Mouse (Mus musculus) midbrain, embryonic 13.5 days (tissue): ENCODE measurements at regions not wholly inside any gene's neighbourhood (a gene's known extent, or its start where the extent isn't known, plus 50 kb on each side); places are given as distances from the start of the nearest gene placed in this dataset.
A peak's percentile ranks its signal among the peaks of the same experiment; 100 is the strongest.

ENCODE experiments used
- ATAC-seq: fragments of 200-750 bp; cut with Nextera tagmentation; 2 replicates; pipeline ENCODE4 v1.8.0; 2017; ENCODE audit warnings: mild to moderate bottlenecking, moderate TSS enrichment, moderate library complexity
- H3K27ac ChIP-seq: fragments of 300-500 bp; sonication (generic); 2 replicates; pipeline ENCODE4 v1.5.1; 2015; ENCODE audit warnings: inconsistent platforms, mild to moderate bottlenecking, moderate library complexity
- H3K27me3 ChIP-seq: fragments of 300-500 bp; sonication (generic); 2 replicates; pipeline ENCODE4 v1.6.1; 2015; ENCODE audit warnings: mild to moderate bottlenecking, inconsistent platforms
- H3K36me3 ChIP-seq: fragments of 300-500 bp; sonication (generic); 2 replicates; pipeline ENCODE4 v1.6.1; 2015; ENCODE audit warnings: mild to moderate bottlenecking, inconsistent platforms
- H3K4me1 ChIP-seq: fragments of 300-500 bp; sonication (generic); replicated peaks from 2 replicates; pipeline ENCODE4 v1.6.1; 2015; ENCODE audit warnings: inconsistent platforms
- H3K4me2 ChIP-seq: fragments of 300-500 bp; sonication (generic); replicated peaks from 2 replicates; pipeline ENCODE4 v1.6.1; 2015; ENCODE audit warnings: moderate library complexity, mild to moderate bottlenecking, inconsistent platforms
- H3K4me3 ChIP-seq: fragments of 300-500 bp; sonication (generic); replicated peaks from 2 replicates; pipeline ENCODE4 v1.5.1; 2015; ENCODE audit warnings: mild to moderate bottlenecking, inconsistent platforms
- H3K9ac ChIP-seq: fragments of 300-500 bp; sonication (generic); replicated peaks from 2 replicates; pipeline ENCODE4 v1.6.1; 2015; ENCODE audit warnings: mild to moderate bottlenecking, inconsistent platforms
- H3K9me3 ChIP-seq: fragments of 300-500 bp; sonication (generic); 2 replicates; pipeline ENCODE4 v1.6.1; 2016; ENCODE audit warnings: mild to moderate bottlenecking, inconsistent platforms
- WGBS: fragments of 180-500 bp; shearing (Covaris S2); methylation state at CpG from one replicate; pipeline ENCODE4 v1.1.7; 2015; 5-methylcytosine and 5-hydroxymethylcytosine counted together

DNA sequence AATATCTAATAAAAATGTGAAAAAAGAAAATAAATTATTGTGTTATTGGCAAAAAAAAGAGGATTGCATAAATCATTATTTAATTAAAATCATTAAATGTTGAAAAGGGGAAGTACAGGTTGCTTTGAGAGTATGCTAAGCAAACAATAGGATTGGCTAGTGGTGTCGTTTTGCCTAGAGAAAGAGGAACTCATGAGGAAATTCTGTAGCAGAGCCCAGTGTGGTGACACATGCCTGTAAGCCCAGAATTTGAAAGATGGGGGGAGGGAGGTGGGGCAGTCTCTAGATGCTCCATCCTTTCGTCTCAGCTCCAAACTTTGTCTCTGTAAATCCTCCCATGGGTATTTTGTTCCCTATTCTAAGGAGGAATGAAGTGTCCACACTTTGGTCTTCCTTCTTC is 388.3 kb downstream of the Rpl36a-ps1 start:
- Histone ChIP-seq H3K9me3 (no peaks in the 10 kb centered on the region), H3K4me3 (no peak overlapping the region), H3K9ac (no peak overlapping the region), H3K4me2 (no peak overlapping the region), H3K4me1 (no peaks in the 10 kb centered on the region), H3K27ac (no peak overlapping the region), H3K27me3 (no peaks in the 10 kb centered on the region), H3K36me3 (no peaks in the 10 kb centered on the region)
- no peak for ATAC-seq
- WGBS: 62% methylated on average over 2 of the region's 2 CpGs

DNA sequence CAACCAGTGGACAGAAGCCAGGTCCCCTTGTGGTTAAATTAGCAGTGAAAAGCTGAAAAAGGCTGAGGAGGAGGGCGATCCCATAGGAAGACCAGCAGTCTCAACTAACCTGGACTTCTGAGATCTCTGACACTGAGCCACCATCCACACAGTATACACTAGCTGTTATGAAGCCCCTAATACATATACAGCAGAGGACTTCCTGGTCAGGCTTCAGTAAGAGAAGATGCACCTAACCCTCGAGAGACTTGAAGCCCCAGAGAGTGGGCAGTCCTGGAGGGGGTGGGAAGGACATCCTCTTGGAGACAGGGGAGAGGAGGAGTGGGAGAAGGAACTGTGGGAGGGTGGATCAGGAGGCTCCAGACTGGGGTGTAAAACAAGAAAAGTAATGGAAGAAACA is 397.9 kb downstream of the Rpl36a-ps1 start:
- Histone ChIP-seq H3K4me1 (no peaks in the 10 kb centered on the region), H3K36me3 (no peaks in the 10 kb centered on the region), H3K4me2 (no peak overlapping the region), H3K9me3 (no peaks in the 10 kb centered on the region), H3K9ac (no peak overlapping the region), H3K27me3 (no peaks in the 10 kb centered on the region), H3K4me3 (no peak overlapping the region), H3K27ac (no peak overlapping the region)
- ATAC-seq: no peak
- WGBS: 85% methylated on average over 2 of the region's 2 CpGs

DNA sequence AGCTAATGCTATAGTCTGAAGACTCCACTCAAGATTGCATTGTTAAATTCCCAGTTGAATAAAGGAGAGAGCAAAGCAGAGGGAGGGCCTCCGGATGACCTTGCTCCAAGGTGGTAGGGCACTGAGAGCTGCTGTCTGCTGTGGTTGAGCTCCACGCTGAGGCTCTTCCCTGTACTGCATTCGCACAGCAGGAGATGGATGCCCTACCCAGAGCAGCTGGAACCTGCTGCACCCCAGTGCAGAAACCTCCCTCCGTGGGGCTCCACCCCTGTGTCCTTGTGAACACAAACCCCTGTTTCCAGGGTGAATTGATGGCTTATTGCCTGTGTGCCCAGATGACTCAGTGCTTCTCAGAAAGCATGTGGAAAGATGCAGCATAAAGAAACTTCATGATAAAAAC is 404.3 kb downstream of the Rpl36a-ps1 start:
- no peaks in the 10 kb centered on the region for H3K9me3 ChIP-seq
- no peaks in the 10 kb centered on the region for H3K4me1 ChIP-seq
- no peak overlapping the region for H3K4me2 ChIP-seq
- H3K27ac ChIP-seq: no peak overlapping the region
- WGBS: 7% methylated on average over 4 of the region's 4 CpGs
- no peaks in the 10 kb centered on the region for H3K36me3 ChIP-seq
- peak; percentile 79 for ATAC-seq
- H3K9ac ChIP-seq: no peak overlapping the region
- H3K4me3 ChIP-seq: no peak overlapping the region
- H3K27me3 ChIP-seq: no peaks in the 10 kb centered on the region

DNA sequence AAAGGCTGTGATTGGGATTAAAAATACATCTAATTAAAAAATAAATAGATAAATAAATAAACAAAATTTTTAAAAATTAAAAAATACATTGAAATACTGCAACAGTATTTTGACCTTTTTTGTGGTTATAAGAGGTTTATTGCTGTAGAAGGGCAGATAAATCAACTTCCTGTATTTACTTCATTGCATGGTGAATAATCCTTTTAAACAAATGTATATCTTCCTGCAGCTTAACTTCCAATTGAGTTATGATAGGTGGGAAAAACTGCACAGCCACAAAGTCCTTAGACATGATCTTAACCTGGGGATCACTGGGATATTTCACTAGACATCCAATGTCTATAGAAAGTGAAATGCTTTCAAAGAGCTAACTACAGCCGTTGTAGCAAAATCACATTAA is 402.1 kb upstream of the Dach1 start:
- no peaks in the 10 kb centered on the region for H3K27me3 ChIP-seq
- no peak overlapping the region for H3K4me2 ChIP-seq
- H3K4me1 ChIP-seq: no peaks in the 10 kb centered on the region
- no peak for ATAC-seq
- H3K36me3 ChIP-seq: no peaks in the 10 kb centered on the region
- no peak overlapping the region for H3K9ac ChIP-seq
- 89% methylated on average over 1 of the region's 1 CpGs for WGBS
- no peak overlapping the region for H3K4me3 ChIP-seq
- H3K9me3 ChIP-seq: no peaks in the 10 kb centered on the region
- H3K27ac ChIP-seq: no peak overlapping the region

DNA sequence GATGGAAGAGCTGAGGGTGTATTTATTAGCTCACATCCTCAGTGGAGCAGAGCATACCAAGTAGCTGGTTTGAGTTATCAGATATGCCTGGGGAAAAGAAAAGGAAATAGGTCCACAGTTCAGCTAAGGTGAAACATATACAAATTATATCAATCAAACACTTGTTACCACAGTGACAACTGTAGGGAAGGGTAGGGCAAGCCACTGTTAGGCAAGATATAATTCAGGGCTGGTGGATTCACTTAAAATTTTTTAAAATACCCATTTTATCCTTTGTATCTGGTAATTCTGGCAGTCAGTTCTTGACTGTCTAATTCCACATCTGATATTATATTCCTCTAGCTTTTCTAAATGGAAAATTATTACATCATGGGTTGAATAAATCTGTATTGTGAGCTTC is 392.4 kb upstream of the Dach1 start:
- Histone ChIP-seq H3K36me3 (no peaks in the 10 kb centered on the region), H3K4me2 (no peak overlapping the region), H3K27me3 (no peaks in the 10 kb centered on the region), H3K9ac (no peak overlapping the region), H3K4me1 (no peaks in the 10 kb centered on the region), H3K27ac (no peak overlapping the region), H3K9me3 (no peaks in the 10 kb centered on the region), H3K4me3 (no peak overlapping the region)
- ATAC-seq: no peak

DNA sequence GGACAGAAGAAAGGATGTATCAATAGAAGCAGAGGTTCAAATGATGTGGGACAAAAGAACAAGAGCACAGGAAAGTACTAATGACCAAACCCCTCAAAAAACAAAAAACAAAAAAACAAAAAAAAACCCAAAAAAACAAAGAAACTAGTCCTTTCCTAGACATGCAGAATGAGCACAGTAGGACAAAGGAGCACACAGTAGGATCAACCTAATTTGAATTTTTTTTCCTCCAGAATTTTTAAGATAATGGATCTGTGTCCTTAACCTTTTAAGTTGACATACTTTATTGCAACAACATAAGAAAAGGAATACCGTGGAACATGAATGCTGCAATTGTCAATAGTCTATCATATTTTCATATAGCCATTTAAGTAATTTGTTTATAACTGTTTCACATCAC is 370.2 kb upstream of the Dach1 start:
- Histone ChIP-seq H3K4me1 (peaks cover 13% of the 10 kb centered on the region; the same call in 1 of the 2 replicates), H3K27ac (no peak overlapping the region), H3K4me2 (no peak overlapping the region), H3K9me3 (no peaks in the 10 kb centered on the region), H3K36me3 (no peaks in the 10 kb centered on the region), H3K27me3 (no peaks in the 10 kb centered on the region), H3K9ac (no peak overlapping the region), H3K4me3 (no peak overlapping the region)
- ATAC-seq: no peak
- 89% methylated on average over 1 of the region's 1 CpGs for WGBS

DNA sequence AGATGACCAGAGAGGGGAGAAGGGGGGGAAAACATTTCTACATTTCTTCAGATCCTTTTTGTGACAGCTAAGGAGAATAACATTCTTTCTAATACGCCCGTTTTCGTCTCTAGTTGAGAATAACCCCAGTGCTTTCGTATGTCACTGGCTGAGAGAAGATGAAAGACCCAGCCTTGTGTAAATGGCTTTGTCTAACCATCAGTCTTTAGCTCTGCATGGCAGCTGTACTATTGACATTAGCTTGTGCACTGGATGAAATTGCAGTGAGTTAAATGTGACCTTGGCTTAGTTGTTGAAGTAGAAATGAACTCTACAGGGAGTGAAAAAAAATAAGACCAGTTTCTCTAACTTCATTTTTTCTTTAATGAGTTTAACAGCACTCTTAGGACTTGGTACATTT is 368.7 kb upstream of the Dach1 start:
- Histone ChIP-seq H3K4me2 (no peak overlapping the region), H3K27ac (no peak overlapping the region), H3K36me3 (no peaks in the 10 kb centered on the region), H3K9ac (no peak overlapping the region), H3K27me3 (no peaks in the 10 kb centered on the region), H3K4me1 (peaks cover 13% of the 10 kb centered on the region; the same call in 1 of the 2 replicates), H3K9me3 (no peaks in the 10 kb centered on the region), H3K4me3 (no peak overlapping the region)
- ATAC-seq: peak; percentile 76; the same call in 1 of the 2 replicates
- 12% methylated on average over 4 of the region's 4 CpGs for WGBS

DNA sequence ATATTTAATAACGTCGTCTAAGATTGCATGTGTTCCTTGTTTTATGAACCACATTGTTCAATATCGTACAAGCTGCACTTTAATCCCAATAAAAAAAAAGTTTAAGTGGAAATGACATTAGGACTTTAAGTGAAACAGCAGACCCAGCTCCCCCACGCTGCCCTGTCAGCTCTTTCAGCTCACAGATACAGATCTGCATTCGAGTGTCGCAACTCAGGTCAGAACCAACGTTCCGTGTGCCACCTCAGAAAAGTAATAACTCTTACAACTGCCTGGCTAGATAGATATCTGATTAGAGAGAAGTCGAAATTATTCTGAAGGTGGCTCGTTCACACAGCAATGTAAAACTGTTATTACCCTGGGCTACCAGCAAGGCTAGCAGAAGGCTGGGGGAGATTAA is 364.0 kb upstream of the Dach1 start:
- Histone ChIP-seq H3K9ac (no peak overlapping the region), H3K27ac (no peak overlapping the region), H3K4me2 (no peak overlapping the region), H3K4me3 (no peak overlapping the region), H3K36me3 (no peaks in the 10 kb centered on the region), H3K4me1 (peaks cover 13% of the 10 kb centered on the region; the same call in 1 of the 2 replicates), H3K9me3 (no peaks in the 10 kb centered on the region), H3K27me3 (no peaks in the 10 kb centered on the region)
- no peak for ATAC-seq
- 86% methylated on average over 10 of the region's 10 CpGs for WGBS

DNA sequence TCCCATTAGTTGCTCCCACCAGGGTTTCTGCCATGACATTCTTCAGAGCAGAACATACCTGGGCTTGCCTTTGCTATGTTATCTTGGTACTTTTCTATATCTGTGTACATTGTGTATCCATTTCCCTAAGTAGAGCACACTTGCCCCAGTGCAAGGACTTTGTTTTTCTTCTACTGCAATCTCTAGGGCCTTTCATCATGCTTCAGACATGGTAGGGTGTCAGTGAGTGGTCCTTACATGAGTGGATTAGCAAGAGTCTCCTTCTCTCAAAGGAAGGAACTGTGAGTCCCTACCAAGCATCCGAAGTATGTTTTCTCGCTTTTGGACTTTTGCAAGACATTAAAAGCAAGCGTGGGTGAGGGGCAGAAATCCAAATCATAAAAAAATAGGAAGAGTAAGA is 351.4 kb upstream of the Dach1 start:
- no peak for ATAC-seq
- Histone ChIP-seq H3K4me1 (no peaks in the 10 kb centered on the region), H3K4me2 (no peak overlapping the region), H3K27me3 (no peaks in the 10 kb centered on the region), H3K27ac (no peak overlapping the region), H3K4me3 (no peak overlapping the region), H3K9me3 (no peaks in the 10 kb centered on the region), H3K36me3 (no peaks in the 10 kb centered on the region), H3K9ac (no peak overlapping the region)
- WGBS: 88% methylated on average over 3 of the region's 3 CpGs

DNA sequence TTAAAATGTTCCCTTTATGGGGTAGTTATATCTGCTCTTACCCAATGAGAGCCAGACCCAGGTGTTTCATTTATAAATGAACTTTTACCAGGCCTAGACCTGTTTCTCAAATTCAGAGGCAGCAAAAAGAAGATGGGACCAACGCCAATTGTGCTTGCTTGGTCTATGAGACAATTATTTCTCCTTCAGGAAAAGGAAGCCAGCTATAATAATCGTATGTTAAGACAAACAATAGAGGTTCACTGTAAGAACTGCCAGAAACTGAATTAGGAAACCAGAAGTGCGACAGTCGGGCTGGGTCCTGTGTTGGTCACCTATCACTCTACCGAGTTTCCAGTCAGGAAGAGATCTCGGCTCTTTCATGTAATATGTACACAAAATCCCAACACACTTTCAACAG is 335.8 kb upstream of the Dach1 start:
- Histone ChIP-seq H3K27me3 (no peaks in the 10 kb centered on the region), H3K36me3 (no peaks in the 10 kb centered on the region), H3K4me3 (no peak overlapping the region), H3K27ac (no peak overlapping the region), H3K9me3 (no peaks in the 10 kb centered on the region), H3K4me1 (no peaks in the 10 kb centered on the region), H3K9ac (no peak overlapping the region), H3K4me2 (no peak overlapping the region)
- ATAC-seq: no peak
- WGBS: 88% methylated on average over 6 of the region's 6 CpGs

DNA sequence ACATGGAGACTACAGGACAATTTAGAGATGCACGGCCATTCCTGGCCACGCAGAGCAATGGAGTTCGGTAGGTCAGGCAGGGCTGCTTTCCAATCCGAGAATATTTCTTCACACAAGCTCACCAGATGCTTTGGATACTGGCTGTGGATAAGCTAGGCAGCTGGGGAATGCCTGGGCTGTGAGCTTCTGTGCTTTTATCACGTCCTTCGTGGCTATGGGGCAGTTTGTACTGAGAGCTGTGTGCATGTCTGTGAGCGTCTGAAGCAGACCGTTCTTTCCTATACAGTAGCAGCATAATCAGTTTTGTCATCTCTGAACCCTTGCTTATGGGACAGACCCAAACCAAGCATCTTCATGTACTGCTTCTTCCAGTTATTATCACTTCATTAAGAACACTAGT is 307.9 kb upstream of the Dach1 start:
- no peak overlapping the region for H3K9ac ChIP-seq
- ATAC-seq: no peak
- H3K4me2 ChIP-seq: no peak overlapping the region
- no peaks in the 10 kb centered on the region for H3K4me1 ChIP-seq
- H3K9me3 ChIP-seq: no peaks in the 10 kb centered on the region
- H3K27me3 ChIP-seq: no peaks in the 10 kb centered on the region
- H3K36me3 ChIP-seq: no peaks in the 10 kb centered on the region
- WGBS: 89% methylated on average over 8 of the region's 8 CpGs
- H3K27ac ChIP-seq: no peak overlapping the region
- H3K4me3 ChIP-seq: no peak overlapping the region

DNA sequence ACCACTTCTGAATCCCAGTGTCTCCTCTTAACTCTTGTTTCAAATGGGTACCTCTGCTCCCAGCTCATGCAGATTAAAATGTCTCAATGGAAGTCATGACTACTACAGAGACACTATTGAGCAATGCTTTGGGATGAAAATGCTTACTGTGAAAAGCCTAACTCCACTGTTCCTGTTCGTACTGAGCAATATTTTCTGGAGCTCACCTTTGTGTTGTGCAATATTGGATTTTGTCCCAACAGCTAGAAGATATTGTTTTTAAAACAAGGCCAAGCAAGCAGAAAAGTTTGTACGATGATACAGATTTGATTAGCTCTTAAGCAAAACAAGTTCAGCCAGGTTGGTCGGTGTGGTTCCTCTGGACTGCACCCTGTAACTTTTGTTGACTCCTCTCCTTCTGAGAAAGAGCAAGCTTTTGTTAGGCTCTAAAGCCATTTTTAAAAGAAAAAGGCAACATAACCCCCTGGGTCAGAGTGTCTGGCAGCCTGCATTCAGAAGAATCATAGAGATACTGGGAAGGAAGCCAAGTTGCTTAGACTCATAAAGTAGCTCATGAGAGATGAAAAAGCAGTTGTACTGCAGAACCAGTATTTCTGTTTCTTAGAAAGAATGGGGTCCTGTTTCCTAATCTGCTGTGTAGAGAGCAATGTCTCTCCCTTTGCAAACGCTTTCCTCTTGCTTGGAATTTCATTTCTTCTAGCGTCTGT is 302.4 kb upstream of the Dach1 start:
- 50% methylated on average over 5 of the region's 5 CpGs for WGBS
- H3K9ac ChIP-seq: no peak overlapping the region
- ATAC-seq: peak; percentile 53

DNA sequence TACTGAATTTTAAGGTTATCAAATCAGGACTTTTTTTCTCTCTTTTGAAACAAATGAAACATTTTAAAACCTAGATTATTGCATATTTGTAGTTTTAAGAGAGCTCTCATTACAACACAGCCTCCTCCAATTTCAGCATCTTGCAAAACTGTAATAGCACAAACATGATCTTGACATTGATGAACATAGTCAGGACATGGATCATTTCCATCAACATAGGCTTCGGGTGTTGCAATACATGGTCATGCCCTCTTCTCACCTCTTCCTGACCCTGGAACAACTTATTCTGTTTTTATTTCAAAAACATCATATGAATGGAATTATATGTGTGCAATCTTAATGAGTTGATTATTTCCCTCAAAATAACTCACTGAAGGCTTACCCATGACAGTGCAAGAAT is 284.9 kb upstream of the Dach1 start:
- no peaks in the 10 kb centered on the region for H3K27me3 ChIP-seq
- no peaks in the 10 kb centered on the region for H3K4me1 ChIP-seq
- H3K9ac ChIP-seq: no peak overlapping the region
- no peaks in the 10 kb centered on the region for H3K9me3 ChIP-seq
- no peaks in the 10 kb centered on the region for H3K36me3 ChIP-seq
- no peak overlapping the region for H3K4me2 ChIP-seq
- H3K27ac ChIP-seq: no peak overlapping the region
- H3K4me3 ChIP-seq: no peak overlapping the region
- ATAC-seq: no peak
- WGBS: 83% methylated on average over 1 of the region's 1 CpGs

More for the DNA sequence above, 302.4 kb upstream of the Dach1 start:
- 0 out of 2 replicates have a peak overlapping the region, but pooled peaks have one; percentile 5 for H3K27ac ChIP-seq
- H3K4me1 ChIP-seq: 0 out of 2 replicates have a peak, but pooled peaks cover 5% of the 10 kb centered on the region
- H3K4me3 ChIP-seq: no peak overlapping the region
- no peaks in the 10 kb centered on the region for H3K27me3 ChIP-seq
- no peak overlapping the region for H3K4me2 ChIP-seq
- H3K9me3 ChIP-seq: no peaks in the 10 kb centered on the region
- no peaks in the 10 kb centered on the region for H3K36me3 ChIP-seq
